Mouse (Mus musculus) small intestine, adult 10 weeks (tissue): Measurements from ENCODE around the gene Fam149a. TPM values are rescaled to one million over a fixed set of nuclear protein-coding genes. Genes with fewer than 3 reads are reported as not detected.

Source experiments
- polyA plus RNA-seq: library from polyadenylated mRNA; stranded (reverse); fragments of 350-450 nt; fragmentation: Illumina TruSeq; extraction: RNeasy Lipid Tissue Mini Kit (QIAGEN cat#74804); gene quantifications from one replicate; pipeline ENCODE4 v1.2.3, GENCODE M21; 2014; ENCODE audit warnings: low replicate concordance

Gene Fam149a
- 3.8 TPM for polyA plus RNA-seq

DNA sequence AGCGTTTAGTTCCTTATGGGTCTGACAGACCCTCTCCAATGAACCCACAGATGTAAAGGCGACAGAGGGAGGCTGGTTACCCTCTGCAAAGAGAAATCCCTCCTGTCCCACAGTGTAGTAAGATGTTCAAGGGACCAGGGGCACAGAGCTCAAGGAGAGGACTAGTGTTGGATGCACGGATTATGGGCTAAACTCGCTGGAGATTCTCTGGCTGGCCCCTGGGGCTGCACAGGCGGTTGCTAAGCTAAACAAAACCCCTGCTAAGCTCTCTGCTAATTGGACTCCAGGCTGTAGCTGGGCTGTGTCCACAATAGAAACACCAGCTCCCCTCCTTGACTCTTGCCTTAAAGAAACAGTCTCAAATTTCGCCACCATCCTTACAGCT is at the start of gene Fam149a:
Fam149a (minus strand) TSS at position 329 of the 385 bp plus-strand sequence.

DNA sequence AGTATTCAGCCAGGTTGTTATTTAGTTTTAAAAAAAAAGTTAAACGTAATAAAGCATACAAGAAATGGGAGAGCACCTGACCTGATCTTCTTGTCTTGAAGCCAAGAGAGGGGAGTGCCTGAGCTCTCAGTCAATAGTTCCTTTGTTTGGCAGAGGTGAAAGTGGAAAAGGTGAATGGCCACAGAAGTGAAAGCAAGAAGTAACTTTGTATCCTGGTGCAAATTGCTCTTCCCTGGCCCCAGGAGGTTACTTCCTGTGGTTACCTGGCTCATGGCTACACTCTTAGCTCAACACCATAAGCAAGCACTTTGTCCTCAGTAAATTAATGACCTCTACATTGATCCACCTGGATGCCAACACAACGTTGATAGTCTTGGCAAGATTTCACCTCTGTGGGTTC is 28.8 kb upstream of the Fam149a start, which contains the start of gene Tlr3:
Tlr3 (minus strand) TSS at position 199 of the 400 bp plus-strand sequence.

DNA sequence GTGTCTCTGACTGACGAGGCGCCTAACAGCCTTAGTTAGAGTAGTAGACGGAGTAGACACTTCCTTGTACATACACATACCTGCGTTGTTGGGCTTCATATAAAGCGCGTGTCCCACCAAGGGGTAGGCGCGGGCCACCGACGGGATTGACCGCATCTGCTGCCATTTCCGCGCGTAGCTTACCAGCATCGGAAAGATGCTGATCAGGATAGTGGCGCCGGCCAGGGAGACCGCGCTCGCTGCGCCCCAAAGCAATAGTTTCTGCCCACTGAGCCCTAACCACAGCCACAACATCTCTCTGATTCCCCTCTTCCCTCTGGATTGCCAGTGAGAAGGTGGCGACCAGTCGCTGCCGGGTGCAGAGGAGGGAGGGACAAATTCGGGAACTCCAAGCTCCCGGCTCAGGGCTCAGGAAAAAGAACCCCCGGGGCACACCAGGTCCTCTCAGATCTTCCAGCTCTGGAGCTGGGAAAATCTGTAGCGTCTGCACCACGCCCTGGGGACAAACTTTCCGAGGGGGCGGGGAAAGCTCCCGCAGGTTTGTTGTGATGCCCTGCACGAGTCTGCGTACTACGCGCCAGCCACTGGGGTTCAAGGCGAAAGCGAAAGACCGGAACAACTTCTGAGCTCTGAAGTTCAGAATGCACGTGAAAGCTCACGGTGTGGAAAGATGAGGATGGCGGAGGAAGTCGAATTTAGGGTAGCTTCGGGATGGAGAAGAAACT is 49.2 kb downstream of the Fam149a start, which contains the start of gene Cyp4v3:
Cyp4v3 (minus strand) TSS at position 532 of the 725 bp plus-strand sequence.

GRCm38 (mm10) chr8:45308366-45308765 is 73.7 kb downstream of the Fam149a start, which contains the start of gene Gm45753:
Gene Gm45753, minus strand, starts transcription at chr8:45308466.

DNA sequence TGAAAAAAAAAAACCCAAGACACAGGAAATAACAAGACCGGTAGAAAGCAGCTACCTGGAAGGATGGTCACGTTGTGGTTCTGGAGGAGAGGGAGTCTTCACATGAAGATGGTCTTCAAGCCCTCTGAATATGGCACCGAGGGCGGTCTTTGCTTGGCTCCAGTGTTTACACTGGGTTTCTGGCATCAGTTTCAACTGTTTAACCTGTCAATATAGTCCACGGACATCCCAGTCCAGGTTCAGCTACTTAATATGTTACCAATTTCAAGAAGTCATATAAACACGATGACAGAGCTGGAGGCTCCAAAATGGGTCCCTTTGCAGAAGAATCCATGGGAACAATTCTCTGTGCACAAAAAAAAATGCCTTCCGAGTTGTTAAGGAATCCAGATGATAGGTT is 87.4 kb downstream of the Fam149a start, which contains the start of gene Klkb1:
Klkb1 (minus strand) TSS at position 173 of the 400 bp plus-strand sequence.

Other genes starting within 250 kb of the Fam149a start
- 0.19 TPM for gene F11, start 120.3 kb downstream of the Fam149a start, polyA plus RNA-seq
- 2.8 TPM for gene Klkb1, start 87.4 kb downstream of the Fam149a start, polyA plus RNA-seq
- gene Gm45753, start 73.8 kb downstream of the Fam149a start, polyA plus RNA-seq = 0.37 TPM
- 1,063 TPM for gene Cyp4v3, start 49.1 kb downstream of the Fam149a start, polyA plus RNA-seq
- gene Tlr3, start 28.8 kb upstream of the Fam149a start, polyA plus RNA-seq = 108 TPM
- 23.9 TPM for gene Sorbs2, start 125.5 kb upstream of the Fam149a start, polyA plus RNA-seq